Mouse (Mus musculus) lung, postnatal 14 days (tissue): ENCODE data around the gene Tnfsf4.

Experiments
- DNase-seq: peaks from one replicate; pipeline ENCODE4 v3.0.0; 2021

Tnfsf4 gene

DNA sequence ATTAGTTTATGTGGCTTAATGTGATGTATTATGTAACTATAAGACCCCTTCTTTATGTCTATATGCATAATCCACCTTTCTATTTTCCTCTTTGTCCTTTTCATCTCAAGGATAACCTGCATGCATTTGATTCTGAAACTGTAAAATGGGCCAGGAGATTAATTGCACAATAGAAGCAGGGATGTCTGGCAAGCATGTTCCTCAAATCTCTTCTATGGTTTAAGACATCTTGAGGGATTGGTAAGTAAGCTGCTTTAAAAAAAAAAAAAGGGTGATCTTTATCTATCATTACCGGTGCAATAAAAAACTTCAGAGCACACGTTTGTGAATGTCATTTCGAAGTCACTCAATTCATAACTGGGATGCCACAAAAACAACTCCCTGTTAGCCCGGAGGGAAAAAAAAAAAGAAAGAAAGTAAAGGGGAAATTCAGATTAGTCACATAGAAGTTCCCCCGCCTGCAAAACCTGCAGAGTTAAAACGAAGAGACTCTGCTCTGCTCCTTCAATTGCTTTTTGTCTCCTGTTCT, at the start of gene Tnfsf4:
Gene Tnfsf4, plus strand, starts transcription at position 479 of the 529 bp plus-strand sequence.
- no peak for DNase-seq

DNA sequence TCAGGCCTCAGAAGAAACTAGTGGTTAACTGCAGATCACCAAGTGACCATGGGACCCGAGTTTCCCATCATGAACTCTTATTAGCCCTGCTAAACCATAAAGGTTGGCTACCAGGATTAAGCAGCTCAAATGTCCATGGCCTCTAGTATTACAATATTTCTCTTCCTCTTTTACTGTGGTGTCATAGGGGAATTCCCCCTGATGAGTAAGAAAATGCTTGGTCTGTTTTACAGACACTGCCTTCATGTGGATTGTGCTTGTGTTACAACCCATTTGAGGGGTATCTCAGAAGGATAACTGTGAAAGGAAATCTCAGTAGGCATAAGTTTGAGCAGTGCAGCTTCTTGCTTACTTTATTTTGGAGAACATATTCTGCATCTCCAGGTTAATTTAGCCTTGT, 44.2 kb upstream of the Tnfsf4 start:
- DNase-seq: no peak

DNA sequence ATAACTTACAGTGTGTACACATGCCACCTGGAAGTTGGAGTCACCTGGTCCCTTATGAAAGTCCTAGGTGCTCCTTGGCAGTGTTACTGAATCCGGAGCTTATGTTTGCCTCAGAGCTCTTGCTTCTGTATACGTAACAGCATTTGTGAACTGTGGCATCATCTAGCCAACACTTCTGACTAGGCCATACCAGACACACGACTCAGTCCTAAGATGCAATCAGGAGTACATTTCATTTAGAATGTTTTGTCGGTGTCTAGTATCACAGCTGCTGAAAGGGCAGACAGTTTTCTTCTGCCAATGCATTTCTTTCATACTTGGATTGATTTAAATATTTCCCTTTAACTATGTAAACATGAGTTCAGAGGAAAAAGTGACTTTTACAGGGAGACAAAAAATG, 30.2 kb upstream of the Tnfsf4 start:
- no peak for DNase-seq

DNA sequence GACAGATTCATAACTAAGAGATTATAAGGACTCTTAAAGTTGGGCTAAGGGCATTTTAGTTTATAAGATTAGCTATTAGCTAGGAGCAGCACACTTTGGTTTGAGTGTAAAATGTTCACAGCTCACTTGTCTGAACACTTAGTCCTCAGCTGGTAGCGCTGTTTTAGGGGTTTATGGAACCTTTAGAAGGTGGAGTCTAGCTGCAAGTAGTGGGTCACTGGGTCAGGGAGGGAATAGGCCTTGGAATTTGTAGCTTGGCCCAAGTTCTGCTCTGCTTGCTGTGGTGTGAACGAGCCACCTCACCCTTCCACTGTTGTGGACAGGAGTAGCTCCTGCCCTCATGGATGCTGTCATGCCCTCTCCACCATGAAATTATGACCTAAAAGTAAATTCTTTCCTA, 23.3 kb upstream of the Tnfsf4 start:
- no peak for DNase-seq

DNA sequence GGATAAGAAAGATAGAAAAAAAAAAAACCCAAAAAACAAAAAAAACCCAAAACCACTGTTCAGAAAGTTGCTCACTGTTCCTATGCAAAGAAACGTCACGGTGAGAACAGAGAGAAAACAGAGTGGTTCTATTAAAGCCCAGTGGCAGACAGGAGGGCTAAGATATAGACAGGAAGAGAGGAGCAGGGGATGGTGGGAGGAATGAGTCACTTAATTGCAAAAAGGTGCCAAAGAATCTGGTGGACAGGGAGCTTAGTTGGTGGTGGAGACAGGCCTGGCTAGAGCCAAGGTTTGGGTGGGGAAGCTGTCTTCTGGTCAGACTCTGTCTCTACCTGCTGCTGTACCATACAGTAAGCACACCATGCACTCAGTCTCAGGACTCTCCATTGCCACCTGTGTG, 19.3 kb upstream of the Tnfsf4 start:
- no peak for DNase-seq

DNA sequence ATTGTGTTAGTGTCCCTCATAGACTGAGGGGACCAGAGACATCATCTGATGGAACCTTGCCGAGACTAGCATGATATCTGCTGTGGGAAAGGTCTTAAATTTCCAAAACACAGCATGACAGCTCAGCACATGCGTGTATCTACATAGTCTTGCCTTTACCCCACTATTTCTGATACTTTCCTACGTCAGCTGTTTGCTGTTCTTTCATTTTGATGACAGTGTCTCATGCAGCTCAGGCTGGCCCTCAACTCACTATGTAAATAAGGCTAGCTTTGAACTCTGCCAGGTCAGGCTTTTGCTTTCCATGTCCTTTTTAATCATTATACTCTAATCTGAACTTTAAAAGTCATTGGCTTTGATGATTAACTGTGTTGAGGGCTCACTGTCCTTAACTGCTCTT, 16.6 kb upstream of the Tnfsf4 start:
- DNase-seq: no peak

DNA sequence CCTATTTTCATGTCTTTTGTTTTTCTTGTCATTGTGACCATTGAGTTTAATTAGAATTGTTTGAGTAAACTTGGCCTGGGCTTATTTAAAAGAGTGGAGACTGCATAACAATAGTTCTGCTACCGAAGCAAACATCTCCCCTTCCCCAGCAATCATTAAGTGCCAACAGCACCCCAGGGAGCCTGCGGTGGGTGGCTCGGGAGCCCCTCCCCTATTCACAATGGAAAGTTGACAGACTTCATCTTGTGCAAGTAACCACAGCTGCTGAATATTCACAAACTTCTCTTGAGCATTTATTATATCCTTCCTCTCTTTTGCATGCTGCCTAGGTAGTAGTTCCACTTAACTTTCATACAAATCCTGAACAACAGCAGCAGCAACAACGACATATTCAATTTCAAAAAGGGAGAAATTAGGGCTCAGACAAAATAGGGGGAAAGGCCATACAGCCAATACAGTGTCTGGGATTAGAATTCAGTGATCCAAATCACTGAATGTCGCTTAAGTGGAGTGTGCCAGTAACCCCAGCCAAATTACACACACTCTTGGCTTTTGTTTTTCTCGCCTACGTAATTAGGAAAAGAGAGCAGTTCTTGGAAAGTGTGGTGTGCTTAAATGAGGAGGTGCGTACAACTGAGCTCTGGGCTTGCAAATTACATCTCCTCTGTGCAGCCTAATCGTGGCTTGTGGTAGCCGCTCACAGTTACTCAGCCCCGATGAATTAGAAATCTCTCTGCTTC, 15.4 kb upstream of the Tnfsf4 start:
- peak; percentile 20 for DNase-seq

DNA sequence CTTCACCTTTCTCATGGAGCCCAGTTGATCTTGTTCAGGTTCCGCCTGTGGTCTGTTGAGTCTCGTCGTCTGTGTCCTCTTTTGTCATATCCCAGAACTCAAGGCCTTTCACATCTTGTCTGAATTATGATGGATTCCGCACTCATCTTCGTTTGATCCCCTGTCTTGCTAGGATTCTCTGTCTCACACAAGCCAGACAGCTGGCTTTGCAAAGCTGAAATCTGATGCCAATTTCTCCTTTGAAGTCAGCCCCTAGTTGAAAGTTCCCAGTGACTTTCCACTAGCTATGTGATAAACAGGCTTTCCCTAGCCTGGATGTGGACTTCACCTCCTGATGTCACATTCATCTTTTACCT, 14.8 kb upstream of the Tnfsf4 start:
- no peak for DNase-seq

DNA sequence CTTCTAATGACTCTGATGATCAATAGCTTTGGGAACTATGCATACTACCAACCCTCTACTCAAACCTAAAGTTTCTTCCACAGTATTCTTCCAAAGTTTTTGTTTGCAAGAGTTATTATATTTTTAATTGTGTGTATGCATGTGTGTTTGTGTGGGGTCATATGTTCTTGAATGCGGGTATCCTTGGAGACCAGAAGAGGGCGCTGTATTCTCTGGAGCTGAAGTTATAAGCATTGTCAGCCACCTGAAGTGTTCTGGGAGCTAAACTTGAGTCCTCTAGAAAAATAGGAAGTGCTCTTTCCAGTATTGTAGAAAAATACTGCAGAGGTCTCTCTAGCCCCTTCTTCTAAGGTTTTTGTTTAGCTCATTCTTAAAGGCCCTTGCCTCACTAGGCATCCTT, 5.1 kb upstream of the Tnfsf4 start:
- DNase-seq: no peak

DNA sequence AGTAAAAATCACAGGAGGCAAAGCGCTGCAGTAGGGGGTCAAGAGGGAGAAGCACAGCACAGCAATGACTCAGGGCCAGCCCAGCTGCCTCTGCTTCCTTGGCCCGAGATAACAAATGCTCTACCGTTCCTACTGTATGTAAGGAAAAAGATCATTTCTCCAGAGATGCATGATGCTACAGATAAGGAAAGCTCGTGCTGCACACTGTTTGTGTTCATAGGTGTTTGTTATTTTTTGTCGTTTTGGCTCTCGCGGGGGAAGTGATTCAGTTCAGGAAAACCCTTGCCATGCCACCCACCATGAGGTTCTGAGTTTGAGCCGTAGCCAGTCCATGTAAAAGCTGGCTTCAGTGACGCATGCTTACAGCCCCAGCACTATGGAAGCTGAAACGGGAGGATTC, 2.3 kb upstream of the Tnfsf4 start:
- DNase-seq: no peak

DNA sequence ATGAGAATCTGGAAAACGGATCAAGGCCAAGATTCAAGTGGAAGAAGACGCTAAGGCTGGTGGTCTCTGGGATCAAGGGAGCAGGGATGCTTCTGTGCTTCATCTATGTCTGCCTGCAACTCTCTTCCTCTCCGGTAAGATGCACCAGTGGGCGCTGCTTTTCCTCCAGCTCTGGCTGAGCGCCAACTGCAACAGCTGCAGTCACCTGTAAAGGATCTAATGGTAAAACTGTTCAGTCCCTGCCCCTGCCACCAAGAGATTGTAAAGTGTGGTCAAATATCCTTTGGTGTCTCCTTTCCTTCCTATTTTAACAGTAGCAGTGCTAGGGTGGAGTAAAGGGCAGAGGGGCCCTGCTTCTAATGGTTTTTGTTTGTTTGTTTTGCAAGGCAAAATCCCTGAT, 401 bp downstream of the Tnfsf4 start:
- DNase-seq: no peak

DNA sequence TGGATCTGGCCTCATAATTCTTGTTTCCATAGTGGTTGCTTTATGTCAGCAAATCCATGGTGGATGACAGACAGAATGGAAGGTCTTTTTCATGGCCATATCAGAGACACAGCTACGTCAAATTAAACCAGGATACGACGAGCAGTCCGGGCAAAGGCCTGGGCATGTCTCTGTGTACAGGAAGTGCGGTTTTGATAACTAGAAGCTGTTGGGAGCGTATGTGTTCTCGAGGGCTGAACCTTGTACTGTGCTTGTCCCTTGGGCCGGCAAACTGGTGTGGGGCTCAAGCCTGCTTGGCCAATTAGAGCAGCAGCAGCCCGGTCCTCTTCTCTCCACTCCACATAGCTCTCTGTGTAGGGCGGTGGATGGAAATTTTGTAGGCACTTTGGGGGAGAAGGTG, 1.1 kb downstream of the Tnfsf4 start:
- DNase-seq: no peak

DNA sequence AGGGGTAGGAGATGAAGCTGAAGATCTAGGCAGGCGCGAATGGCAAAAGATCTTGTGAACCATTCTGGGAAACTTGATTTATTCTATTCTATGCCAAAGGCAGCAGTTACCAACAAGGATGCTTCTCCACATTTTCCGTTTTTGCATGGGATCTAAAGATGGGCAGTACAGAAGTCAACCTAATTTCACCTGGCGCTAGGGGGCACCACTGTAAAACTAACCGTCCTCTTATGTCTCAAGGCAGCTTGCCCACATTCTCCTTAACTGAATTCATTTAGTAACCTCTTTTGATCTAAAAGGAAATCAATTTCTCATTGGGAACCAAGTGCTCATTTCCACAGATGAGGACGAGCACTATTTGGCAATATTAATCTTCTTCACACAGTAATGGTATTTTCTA, 4.9 kb downstream of the Tnfsf4 start:
- DNase-seq: peak; percentile 85

DNA sequence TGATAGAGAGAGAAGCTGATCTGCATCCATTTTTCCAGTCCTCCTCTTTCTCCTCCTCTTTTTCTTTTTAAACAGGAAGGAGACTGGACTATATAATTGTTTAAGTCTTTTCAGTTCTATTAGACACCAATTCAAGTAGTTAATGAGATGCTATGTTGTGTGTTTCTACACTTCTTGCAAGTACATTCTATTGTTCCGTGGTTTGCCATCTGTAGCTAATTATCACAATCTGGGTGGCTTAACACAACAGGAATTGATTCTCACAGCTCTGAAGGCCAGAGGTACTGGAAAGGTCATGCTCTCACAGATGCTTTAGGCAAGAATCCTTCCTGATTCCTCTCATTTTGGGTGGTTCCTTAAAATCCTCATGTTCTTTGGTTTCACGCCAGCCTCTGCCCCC, 7.9 kb downstream of the Tnfsf4 start:
- no peak for DNase-seq

DNA sequence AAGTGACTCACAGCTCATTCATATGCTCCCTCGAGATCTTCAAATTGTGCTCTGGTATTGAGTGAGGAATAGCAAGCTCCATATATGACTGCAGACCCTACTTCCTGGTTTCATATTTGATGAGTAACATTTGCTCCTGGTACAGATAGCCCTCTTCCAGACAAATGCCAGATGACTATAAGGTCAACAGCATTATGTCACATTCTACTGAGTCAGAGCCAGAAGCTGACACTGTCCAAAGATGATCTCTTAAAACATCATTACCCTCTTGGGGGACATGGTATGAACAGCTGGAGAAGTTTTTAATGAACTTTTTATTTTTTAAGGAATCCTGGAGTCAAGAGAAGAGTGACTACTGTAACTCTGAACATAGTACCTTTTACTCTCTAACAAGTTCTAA, 11.3 kb downstream of the Tnfsf4 start:
- no peak for DNase-seq

DNA sequence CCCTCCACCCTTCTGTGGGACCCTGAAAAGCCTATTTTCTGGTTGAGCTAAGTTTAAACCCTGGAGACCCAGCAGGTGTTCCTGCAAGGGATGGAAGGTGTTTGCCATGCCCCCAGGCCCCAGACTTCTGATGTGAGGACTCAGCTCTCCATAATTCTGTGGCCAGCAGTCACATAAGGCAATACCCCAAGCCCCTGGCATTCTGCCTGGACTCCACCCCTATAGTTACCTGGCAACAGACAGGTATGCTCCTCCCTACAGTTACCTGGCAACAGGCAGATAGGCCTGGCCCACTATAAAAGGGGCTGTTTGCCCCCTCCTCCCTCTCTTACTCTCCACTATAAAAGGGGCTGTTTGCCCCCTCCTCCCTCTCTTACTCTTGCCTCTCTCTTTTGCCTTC, 24.7 kb downstream of the Tnfsf4 start:
- no peak for DNase-seq

DNA sequence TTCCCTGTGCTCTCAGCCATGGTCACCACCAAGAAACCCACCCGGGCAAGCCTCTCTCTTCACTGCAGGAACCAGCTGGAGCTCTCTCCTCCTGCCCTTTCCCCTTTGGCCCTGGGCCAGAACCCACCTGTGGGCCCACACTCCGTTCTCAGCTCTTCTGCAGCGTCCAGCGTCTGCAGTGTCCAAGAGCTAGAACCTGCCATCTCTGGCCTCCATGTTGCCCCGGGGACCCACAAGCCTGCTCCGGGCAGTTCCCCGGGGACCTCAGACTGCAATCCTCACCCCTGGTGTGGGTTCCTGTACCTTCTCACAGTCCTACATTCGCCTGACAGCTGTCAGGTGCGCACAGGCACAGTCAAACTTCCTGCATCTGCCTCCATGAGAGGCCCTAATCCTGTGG, 25.4 kb downstream of the Tnfsf4 start:
- no peak for DNase-seq

DNA sequence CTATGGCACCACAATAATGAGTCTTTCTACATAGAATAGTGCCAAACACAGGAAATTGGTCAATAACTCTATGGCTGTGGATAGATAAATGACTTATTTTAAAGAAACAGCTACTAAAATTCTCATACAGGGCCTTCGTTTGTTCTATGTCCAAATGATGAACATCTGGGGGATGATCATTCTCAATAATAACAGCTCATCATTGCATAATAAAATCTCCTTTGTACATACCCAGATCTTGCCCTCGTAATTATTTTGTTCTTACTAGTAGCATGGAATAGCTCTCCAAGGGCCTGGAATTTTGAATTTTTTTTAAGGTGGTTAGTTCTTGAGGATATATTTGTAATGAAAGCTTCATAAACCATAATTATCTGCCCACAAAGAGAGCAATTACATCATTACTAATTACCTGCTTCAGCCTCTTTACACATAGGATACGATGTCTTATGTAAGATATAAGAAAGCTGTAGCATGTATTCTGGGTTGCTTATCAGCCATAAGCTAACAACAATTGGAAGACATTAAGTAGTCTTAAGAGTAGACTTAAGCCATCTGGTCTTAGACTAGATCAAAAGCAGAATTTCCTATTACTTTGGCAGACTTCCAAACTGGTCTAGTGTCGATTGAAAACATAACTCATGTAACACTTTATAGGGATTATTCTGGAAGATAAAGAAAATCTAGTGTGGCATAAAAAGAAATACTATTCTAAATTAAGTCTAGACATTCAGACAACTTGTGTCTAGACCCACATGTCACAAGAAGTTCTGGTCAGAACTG, 31.3 kb downstream of the Tnfsf4 start:
- DNase-seq: no peak

DNA sequence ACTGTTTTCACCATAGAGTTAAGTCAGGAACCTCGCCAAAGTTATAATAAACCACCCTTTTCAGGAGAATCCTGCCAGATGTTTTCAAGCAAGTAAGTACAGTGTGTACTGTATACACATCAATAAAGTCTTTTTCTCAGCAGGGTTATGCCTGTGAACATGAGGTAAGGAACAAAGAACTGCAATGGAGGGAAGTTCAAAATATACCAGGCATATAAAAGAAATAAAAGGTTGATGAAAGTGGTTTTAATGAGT, 31.8 kb downstream of the Tnfsf4 start:
- no peak for DNase-seq

DNA sequence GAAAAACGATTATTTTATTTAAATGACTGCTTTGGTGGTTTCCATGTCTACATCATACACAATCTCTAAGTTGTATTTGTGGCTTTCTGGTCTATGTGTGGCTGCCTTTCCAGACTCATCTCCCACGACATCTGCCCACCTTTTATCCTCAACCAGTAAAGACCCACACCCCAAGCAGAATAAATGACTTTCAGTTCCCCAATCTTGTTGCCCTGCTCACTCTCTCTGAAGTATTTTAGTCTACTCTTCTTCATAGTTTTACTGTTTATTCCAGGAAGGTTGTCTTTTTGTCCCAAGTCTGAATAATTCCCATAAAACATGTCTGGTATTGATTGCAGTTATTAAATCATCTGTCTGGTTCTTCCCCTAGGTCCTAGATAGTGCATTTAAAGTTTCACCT, 40.6 kb downstream of the Tnfsf4 start:
- DNase-seq: no peak

DNA sequence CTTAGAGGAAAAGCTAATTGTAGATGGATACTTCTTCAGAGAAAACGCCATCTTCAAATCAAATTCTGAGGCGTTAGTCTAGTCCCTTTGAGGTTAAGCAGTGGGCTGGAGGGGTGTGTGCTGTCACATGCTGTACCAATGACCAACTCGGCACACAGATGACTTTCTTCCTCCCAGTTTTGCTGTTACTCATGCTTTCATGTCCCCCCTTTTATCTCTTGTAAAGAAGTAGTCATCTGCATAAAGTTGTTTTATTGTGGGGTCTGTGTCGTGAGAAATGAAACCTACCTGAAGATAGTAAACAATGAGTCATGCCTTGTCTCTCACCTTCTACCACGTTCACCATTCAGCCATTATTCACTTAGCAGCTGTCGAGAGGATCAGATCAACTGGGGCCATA, 41.3 kb downstream of the Tnfsf4 start:
- DNase-seq: no peak

DNA sequence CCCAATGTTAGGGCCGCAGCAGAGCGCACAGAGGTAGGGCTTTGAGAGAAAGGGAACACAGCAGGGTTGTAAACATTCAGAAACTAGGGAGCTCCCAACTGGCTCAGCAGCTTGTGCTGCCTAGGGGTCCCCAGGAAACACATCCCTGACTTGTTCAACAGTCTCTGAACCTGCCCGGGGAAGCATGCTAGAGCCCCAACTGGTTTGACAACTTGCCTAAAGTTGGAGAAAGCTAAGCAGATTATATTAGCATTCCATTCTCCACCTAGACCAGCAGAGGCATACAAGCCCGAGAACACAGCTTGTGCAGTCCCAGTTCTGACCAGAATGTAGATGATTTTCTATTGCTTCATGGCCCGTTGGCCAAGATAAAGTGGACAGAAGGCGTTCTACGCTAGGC, 49.6 kb downstream of the Tnfsf4 start:
- peak; percentile 21 for DNase-seq

DNA sequence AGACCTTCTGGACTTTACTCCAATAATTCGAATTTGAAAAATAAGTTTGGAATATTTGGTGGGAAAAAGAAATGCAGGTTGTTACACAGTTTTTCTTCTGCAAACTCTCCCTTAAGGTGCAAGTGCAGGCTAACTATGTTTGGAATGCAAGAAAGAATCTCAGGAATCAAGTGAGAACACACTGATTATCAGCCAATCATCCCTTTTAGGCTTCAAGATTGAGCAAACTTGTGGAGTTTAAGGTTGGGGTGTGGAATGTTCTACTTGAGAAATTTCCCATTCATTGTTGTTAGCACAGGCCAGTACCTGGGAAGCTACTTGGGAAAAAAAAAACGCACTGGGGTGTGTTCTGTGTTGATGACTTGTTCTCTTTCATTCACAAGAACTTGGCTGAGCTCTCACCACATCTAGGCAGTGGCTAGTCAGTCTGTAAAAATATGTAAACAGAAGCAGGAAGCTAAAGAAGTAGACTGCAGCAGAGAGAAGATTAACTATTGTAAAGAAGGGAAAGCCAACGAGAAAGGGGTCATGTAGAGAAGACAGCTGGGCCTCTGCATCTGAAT, 56.6 kb downstream of the Tnfsf4 start:
- DNase-seq: no peak

DNA sequence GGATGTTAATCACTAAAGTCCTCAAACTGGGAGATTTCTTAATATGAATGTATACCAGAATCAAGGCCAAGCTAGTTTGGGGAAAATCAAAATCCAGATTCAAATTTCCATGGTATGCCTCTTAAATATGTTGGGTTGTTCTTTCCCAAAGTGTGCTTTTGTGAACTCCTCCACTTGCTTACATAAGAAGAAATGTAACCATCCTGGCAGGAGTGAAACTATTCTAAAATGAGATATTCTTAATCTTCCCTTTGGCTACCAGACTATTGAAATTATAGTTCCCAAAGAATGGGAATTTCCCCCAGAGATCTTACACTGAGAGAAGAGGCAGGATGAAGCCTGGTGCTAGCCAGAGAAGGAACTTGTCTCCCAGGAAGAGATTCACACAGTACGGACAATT, 57.0 kb downstream of the Tnfsf4 start:
- no peak for DNase-seq
